Mouse (Mus musculus) mouse embryonic stem cell (cell line): Measurements from ENCODE around the gene Slc6a13.

Source experiments
- in situ Hi-C, 2 experiments: fragments of 300-500 bp; cut with MboI; formaldehyde crosslinking; loops; 1 replicate in 1 of 2; 3 replicates in 1 of 2; pipeline ENCODE4 v1.14.3; 2019 to 2020; ENCODE audit warnings: low sequenced_read_pairs in 2 of 2, low pct_unique_long_range_greater_than_20kb in 1 of 2, mixed read lengths in 1 of 2; ENCODE audit not compliant: unreplicated experiment in 1 of 2

Gene Slc6a13

GRCm38 (mm10) chr6:121322381-121323110 lies 22.5 kb downstream of the Slc6a13 start:
- in situ Hi-C loops, result no loop called here

GRCm38 (mm10) chr6:121325298-121325697 lies 25.3 kb downstream of the Slc6a13 start:
- in situ Hi-C loops, result no loop called here

DNA sequence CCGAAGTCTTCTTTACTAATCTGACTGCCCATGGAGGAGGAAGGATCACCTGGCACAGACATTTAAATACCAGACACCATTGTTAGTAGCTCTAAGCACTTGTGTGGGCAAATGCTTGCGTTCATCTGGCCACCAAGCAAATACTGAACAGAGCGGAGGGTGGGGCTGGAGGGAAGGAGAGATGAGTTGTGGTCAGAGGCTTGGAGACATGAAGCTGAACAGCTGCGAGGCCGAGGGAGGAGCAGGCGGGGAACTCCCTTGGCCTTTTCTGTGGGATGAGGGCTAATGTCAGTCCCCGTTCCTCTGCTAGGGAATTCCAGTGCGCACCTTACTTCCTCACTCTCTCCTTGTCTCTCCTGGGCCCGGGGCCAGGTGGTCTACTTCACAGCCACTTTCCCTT lies 25.7 kb downstream of the Slc6a13 start:
- in situ Hi-C loops, result no loop called here

DNA sequence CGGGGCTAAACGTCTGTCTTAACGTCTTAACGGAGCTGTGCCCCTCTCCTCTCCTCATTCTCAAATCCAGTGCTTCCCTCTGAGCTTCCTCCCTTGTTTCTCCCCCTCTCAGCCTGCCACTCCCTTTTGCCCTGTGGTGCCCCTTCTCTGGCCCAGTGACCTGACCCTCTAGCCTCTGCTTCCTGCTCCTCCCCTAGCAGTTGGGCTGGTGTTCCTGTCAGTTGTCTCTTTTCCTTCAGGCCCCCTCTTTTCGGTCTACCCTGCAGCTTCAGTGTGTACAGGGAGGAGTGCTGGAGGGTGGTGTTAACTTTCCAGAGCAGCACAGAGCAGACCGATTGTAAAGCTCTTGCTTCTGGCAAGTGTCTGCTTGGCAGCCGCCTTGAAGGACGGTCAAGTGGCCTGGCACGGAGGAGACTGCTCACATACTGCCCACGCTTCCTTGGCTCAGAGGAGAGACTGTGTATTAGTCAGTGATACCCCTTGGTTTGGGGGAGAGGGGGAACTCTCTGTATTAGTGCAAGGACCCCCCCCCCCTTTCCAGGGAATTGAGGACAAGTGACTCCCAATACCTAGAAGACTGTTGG lies 26.6 kb downstream of the Slc6a13 start:
- in situ Hi-C loops, result no loop called here

DNA sequence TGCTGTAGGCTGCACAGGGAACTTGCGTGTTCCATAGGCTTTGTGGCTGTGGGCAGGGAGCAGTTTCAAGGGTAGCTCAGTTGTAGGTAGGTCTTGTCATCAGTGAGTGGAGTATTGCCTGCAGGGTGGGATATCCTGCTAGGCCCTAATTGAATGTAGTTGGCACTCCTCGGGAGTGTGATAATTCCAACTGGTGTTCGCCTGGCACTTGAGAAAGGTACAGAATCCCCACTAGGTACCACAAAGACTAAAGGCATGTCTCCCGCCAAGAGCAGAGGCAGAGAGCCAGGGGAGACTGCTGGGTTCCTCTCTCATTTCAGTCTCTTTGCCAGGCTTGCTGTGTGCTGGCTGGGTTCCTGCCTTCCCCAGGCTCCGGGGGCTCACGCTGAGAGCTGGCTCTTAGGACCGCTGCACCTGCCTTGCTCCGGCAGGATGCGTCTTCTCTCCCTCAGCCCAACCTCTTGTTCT lies 28.4 kb downstream of the Slc6a13 start:
- in situ Hi-C loops, result no loop called here

DNA sequence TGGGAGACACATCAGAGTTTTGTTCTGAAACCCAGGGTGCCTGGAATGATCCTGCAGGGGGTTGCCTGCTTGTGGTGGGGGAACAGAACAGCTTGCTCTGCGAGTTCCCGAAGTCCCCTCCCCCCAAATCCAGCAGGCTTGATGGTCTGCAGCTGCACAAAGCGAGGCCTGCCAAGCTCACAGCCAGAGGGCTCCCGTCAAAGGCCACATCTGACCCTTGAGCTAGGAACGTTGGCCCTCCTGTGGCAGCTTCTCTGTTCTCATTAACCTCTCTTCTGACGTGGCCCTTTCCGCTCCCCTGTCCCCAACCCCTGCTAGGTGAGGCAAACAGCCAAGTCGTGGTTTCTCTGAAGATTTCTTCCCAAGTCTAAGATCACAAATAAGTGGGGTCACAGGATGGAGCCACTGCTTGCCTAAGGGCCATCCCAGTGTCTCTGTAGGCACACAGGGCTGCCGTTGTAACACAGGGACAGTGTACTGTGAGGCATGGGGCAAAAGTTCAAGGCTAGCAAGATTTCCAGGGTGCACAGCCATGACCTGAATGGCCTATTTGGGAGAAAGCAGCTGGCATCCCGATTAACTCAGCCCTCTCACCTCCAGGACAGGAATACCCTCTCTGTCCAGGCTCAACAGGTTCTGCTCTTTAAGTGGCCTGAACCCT lies 30.0 kb downstream of the Slc6a13 start:
- in situ Hi-C loops, result no loop called here

- in situ Hi-C loops, result loop anchor here (5.0 kb wide), 2 partner anchors 196 to 201 kb away; no protein-coding TSS in a partner anchor
Measured at GRCm38 (mm10) chr6:121335841-121336240, 35.8 kb downstream of the Slc6a13 start.

DNA sequence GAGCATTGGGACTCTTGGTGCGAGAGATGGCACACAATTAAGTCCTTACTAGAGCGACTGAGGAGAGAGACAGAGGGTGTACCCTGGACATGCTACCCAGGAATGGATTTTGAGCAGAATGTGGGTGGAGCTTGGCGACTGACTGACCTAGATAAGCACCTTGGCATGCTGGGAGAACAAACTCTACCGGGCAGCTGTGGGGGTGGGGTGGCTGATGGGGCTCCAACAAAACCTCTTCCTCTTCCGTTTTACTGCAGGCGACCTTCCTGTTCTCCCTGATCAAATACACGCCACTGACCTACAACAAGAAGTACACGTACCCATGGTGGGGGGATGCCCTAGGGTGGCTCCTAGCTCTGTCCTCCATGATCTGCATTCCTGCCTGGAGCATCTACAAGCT lies 36.5 kb downstream of the Slc6a13 start:
- in situ Hi-C loops, result loop anchor here (5.0 kb wide), 2 partner anchors 196 to 201 kb away; no protein-coding TSS in a partner anchor

- in situ Hi-C loops, result loop anchor here (5.0 kb wide), 2 partner anchors 195 to 200 kb away; no protein-coding TSS in a partner anchor
Measured at GRCm38 (mm10) chr6:121337229-121337628, 37.2 kb downstream of the Slc6a13 start.

DNA sequence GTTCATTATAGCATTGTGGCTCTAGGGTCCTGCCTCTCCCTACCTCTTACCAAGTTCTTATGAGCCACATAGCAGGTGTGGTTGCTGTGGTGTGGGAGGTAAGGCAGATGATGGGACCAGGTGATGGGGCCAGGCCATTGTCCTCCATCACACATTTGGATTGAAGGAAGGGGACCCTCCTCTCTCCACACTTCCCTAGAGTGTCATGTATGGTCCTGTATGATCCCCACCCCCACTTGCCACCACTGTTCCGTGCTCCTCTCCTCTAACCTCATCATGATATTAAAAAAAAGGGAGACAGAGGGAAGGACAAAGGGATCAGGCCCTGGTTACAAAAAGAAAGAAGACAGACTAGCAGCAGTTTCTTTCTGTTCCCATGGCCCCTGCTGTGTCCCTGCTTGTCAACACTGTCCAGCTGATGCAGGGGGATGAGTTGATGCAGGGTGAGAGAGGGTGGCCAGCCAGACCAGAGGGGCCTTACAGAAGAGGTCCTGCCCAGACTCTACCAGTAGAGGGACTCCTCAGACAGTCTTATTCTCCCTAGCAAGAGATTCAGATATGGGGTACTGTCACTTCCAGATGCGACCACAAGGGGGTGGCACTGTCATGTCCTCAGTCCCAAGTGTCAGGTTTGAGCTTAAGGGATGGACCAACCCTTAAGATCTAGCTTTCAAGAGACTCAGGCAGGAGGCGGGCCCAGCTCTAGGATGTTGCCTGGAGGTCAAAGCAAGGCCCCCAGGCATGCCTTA lies 37.9 kb downstream of the Slc6a13 start:
- in situ Hi-C loops, result loop anchor here (5.0 kb wide), 2 partner anchors 194 to 199 kb away; no protein-coding TSS in a partner anchor

GRCm38 (mm10) chr6:121338519-121338896 lies 38.5 kb downstream of the Slc6a13 start:
- in situ Hi-C loops, result loop anchor here (5.0 kb wide), 2 partner anchors 194 to 199 kb away; no protein-coding TSS in a partner anchor

DNA sequence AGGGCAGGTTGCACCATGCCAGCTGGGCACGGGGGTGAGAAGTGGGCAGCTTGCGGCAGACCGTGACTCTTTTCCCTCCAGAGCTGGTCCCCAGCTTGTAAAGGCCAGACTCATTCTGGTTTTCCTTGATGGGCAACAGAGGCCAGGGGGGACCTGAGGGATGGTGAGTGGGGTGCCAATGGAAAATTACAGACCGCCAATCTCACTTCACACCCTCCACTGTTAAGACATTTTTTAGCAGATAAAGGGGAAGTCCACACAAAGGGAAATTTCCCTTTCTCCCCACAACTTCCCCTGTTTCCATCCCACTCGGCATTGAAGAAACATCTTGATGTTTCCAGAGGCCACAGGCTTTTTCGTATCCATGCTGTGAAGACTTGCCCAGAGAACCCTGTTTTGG lies 41.6 kb downstream of the Slc6a13 start:
- in situ Hi-C loops, result no loop called here

GRCm38 (mm10) chr6:121343026-121343770 lies 43.2 kb downstream of the Slc6a13 start, which contains the start of gene Slc6a12:
TSS of gene Slc6a12 (plus strand) at chr6:121343076.
- in situ Hi-C loops, result no loop called here

GRCm38 (mm10) chr6:121343771-121344123 lies 43.7 kb downstream of the Slc6a13 start:
- in situ Hi-C loops, result no loop called here

DNA sequence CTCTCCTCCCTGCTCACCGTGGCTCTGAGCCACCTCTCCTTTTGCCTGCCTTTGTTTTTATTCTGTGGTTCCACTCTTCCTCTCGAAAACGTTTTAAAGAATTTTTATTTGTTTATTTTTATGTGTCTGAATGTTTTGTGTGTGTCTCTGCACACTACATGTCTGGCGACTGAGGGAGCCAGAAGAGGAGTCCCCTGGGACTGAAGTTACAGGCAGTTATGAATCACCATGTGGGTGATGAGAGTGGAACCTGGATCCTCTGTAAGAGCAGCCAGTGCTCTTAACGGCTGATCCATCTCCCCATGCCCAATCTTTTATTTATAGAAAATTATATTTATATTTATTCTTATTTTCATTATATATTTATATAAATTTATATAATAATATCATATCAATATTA lies 44.3 kb downstream of the Slc6a13 start:
- in situ Hi-C loops, result no loop called here

DNA sequence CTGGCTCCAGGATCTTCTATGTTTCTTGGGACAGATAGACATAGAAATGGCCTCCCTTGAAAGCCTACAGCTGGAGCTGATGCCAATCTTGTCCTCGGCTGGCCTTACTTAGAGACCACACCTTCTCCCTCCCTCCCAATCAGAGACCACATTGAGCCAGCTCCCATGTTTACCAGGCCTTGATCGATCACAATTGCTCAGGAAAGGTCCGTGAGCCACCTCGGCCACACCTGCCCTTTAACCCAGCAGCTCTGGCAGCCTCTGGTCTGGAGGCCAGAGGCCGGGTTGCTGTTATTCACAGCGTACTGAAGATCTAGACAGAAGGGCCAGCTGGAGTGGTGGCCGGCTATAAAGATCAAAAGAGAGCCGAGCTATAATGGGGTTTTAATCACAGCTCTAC lies 46.4 kb downstream of the Slc6a13 start:
- in situ Hi-C loops, result no loop called here

GRCm38 (mm10) chr6:121352276-121352675 lies 52.2 kb downstream of the Slc6a13 start:
- in situ Hi-C loops, result no loop called here

- in situ Hi-C loops, result no loop called here
Measured at GRCm38 (mm10) chr6:121356041-121356440, 56.0 kb downstream of the Slc6a13 start.
